Mouse (Mus musculus) liver, embryonic 15.5 days (tissue): ENCODE measurements around the gene Bace2. TPM values are rescaled to one million over a fixed set of nuclear protein-coding genes. Genes with fewer than 3 reads are reported as not detected.

Experiments
- ATAC-seq: fragments of 200-750 bp; cut with Nextera tagmentation; 2 replicates; pipeline ENCODE4 v1.8.0; 2017; ENCODE audit warnings: moderate number of reproducible peaks, mild to moderate bottlenecking, moderate library complexity; ENCODE audit not compliant: insufficient read depth
- H3K27ac ChIP-seq: fragments of 300-500 bp; sonication (generic); replicated peaks from 2 replicates; pipeline ENCODE4 v1.5.1; 2015; ENCODE audit warnings: mild to moderate bottlenecking, inconsistent platforms
- H3K27me3 ChIP-seq: fragments of 300-500 bp; sonication (generic); 2 replicates; pipeline ENCODE4 v1.6.1; 2015; ENCODE audit warnings: mild to moderate bottlenecking, inconsistent platforms
- H3K36me3 ChIP-seq: fragments of 300-500 bp; sonication (generic); replicated peaks from 2 replicates; pipeline ENCODE4 v1.6.1; 2015; ENCODE audit warnings: moderate library complexity, mild to moderate bottlenecking, inconsistent platforms
- H3K4me1 ChIP-seq: fragments of 300-500 bp; sonication (generic); replicated peaks from 2 replicates; pipeline ENCODE4 v1.6.1; 2015; ENCODE audit warnings: inconsistent platforms
- H3K4me2 ChIP-seq: fragments of 300-500 bp; sonication (generic); 2 replicates; pipeline ENCODE4 v1.6.1; 2015; ENCODE audit warnings: moderate library complexity, mild to moderate bottlenecking, inconsistent platforms
- H3K4me3 ChIP-seq: fragments of 300-500 bp; sonication (generic); replicated peaks from 2 replicates; pipeline ENCODE4 v1.5.1; 2015; ENCODE audit warnings: mild to moderate bottlenecking, inconsistent platforms
- H3K9ac ChIP-seq: fragments of 300-500 bp; sonication (generic); 2 replicates; pipeline ENCODE4 v1.6.1; 2015; ENCODE audit warnings: moderate library complexity, mild to moderate bottlenecking, inconsistent platforms
- H3K9me3 ChIP-seq: fragments of 300-500 bp; sonication (generic); replicated peaks from 2 replicates; pipeline ENCODE4 v1.6.1; 2016; ENCODE audit warnings: inconsistent platforms
- WGBS: fragments of 180-500 bp; shearing (Covaris S2); methylation state at CpG from one replicate; pipeline ENCODE4 v1.1.7; 2015; ENCODE audit warnings: mixed read lengths; ENCODE audit not compliant: insufficient replicate concordance; 5-methylcytosine and 5-hydroxymethylcytosine counted together
- polyA plus RNA-seq: library from polyadenylated mRNA; unstranded; fragments of >200 nt; fragmentation: Nextera tagmentation; extraction: Ambion mirVana; gene quantifications from 2 replicates; pipeline ENCODE4 v1.2.1, GENCODE M21; 2015

The Bace2 gene
- polyA plus RNA-seq, 1 experiment from 2014 or later = 4.9 TPM

DNA sequence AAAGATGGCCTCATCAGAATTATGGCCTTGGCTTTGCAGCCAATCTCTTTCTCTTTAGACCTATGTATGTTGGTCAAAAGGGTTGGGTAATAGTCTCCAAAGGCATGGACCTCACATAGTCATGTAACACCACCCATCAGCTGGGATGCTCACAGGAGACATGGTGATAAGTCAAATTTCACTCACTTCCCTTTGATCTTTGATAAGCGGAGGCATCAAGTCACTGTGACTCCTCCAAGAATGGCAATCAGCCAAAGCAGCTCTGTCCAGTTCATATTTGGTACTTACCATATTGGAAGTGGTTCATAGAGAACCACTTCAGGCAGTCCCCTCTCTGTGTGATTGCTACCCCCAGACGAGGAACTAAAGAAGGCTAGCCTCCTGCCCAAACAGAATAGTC lies 118.1 kb downstream of the Bace2 start:
- ATAC-seq = no peak
- H3K4me2 ChIP-seq = no peak overlapping the region
- 56% methylated on average over 2 of the region's 2 CpGs for WGBS
- no peak overlapping the region for H3K27ac ChIP-seq
- H3K36me3 ChIP-seq = no peaks in the 10 kb centered on the region
- H3K4me1 ChIP-seq = no peaks in the 10 kb centered on the region
- H3K4me3 ChIP-seq = no peak overlapping the region
- H3K9me3 ChIP-seq = no peaks in the 10 kb centered on the region
- no peaks in the 10 kb centered on the region for H3K27me3 ChIP-seq
- H3K9ac ChIP-seq = no peak overlapping the region

DNA sequence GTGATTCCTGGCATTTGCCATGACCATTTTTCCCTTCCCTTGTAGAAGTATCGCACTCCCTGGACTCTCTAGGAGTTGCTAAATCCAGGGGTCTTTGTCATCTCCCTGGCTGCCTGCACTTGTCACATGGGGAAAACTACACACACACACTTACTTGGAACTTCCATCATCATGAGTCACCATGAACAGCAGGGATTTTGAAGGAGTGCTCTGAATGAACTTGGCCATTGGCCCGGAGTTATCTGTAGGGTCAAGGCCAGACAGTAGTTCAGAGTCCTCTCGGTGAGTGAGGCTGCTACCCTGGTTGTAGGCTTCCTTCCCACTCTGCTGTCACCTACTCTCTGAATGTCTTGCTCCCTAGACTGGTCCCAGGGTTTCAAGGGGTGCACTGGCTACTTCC lies 119.0 kb downstream of the Bace2 start:
- 72% methylated on average over 3 of the region's 3 CpGs for WGBS
- no peak for ATAC-seq
- Histone ChIP-seq H3K4me3 (no peak overlapping the region), H3K9ac (no peak overlapping the region), H3K4me1 (no peaks in the 10 kb centered on the region), H3K27ac (no peak overlapping the region), H3K9me3 (no peaks in the 10 kb centered on the region), H3K4me2 (no peak overlapping the region), H3K36me3 (no peaks in the 10 kb centered on the region), H3K27me3 (no peaks in the 10 kb centered on the region)

DNA sequence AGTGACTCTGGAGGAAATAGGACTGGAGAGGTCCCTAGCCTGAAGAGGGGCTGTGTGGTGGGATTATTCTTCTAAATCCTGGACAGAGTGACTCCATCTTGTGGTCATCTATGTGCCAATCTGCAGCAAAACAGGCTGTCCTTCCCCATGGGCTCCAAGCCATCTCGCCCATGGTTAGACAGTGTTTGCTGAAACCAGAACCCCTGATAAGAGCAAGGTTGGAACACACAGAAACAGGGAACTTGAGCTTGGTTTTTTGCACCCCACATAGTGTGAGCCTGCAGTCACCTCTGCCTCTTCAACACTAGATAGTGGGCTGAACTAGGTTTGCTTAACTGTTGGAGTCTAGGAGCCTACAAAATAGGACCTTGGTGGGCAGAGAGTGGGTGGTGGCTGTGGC lies 120.0 kb downstream of the Bace2 start:
- 26% methylated on average over 1 of the region's 1 CpGs for WGBS
- no peak overlapping the region for H3K4me3 ChIP-seq
- H3K27me3 ChIP-seq = no peaks in the 10 kb centered on the region
- H3K9me3 ChIP-seq = no peaks in the 10 kb centered on the region
- H3K4me2 ChIP-seq = no peak overlapping the region
- no peaks in the 10 kb centered on the region for H3K4me1 ChIP-seq
- no peaks in the 10 kb centered on the region for H3K36me3 ChIP-seq
- H3K9ac ChIP-seq = no peak overlapping the region
- no peak overlapping the region for H3K27ac ChIP-seq
- ATAC-seq = no peak

DNA sequence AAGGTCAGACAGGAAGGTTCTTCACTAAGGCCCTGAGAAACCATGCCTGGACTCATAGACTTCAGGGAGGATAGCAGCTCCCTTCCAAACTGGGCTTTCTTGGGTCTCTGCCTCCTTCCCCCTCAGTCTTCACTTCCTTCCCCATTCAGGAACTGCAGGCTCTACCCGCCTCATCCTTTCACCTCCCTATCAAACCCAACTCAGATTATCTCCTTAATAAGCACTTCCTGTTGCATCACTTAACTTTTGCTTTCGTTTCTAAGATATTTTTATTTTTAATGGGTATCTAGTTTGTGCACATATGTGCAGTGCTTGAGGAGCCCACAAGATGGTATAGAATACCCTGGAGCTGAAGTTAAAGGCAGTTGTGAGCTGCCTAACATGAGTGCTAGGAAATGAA lies 122.1 kb downstream of the Bace2 start:
- Histone ChIP-seq H3K27me3 (no peaks in the 10 kb centered on the region), H3K9ac (no peak overlapping the region), H3K4me1 (no peaks in the 10 kb centered on the region), H3K36me3 (no peaks in the 10 kb centered on the region), H3K4me3 (no peak overlapping the region), H3K27ac (no peak overlapping the region), H3K9me3 (no peaks in the 10 kb centered on the region), H3K4me2 (no peak overlapping the region)
- 14% methylated on average over 2 of the region's 2 CpGs for WGBS
- ATAC-seq = no peak

DNA sequence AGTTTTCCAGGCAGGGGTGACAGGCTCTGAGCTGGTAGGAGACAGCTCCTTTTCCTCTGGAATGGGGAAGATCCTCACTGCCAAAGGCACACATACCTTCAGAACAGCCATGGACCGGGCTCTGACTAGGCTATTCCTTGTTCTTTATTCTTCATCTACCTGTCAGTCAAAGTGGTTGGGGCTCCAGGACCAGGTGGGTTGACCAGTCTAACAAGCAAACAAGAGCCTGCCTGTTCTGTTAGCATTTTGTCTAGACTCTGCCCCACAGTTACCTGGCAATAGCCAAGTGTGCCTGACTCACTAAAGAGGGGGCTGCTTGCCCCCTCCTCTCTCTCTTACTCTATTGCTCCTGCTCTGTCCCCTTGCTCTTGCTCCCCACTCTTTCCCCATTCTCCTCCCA lies 135.8 kb downstream of the Bace2 start:
- no peaks in the 10 kb centered on the region for H3K9me3 ChIP-seq
- H3K27ac ChIP-seq = no peak overlapping the region
- ATAC-seq = no peak; the same call in 1 of the 2 replicates
- H3K4me2 ChIP-seq = no peak overlapping the region
- H3K4me1 ChIP-seq = no peaks in the 10 kb centered on the region
- H3K36me3 ChIP-seq = no peaks in the 10 kb centered on the region
- H3K27me3 ChIP-seq = no peaks in the 10 kb centered on the region
- no peak overlapping the region for H3K4me3 ChIP-seq
- 48% methylated on average over 1 of the region's 1 CpGs for WGBS
- H3K9ac ChIP-seq = no peak overlapping the region

Other genes with a start within 250 kb of the Bace2 start
- not detected in 2 replicates for gene Dscam, start 186.0 kb upstream of the Bace2 start, polyA plus RNA-seq
- 0.23 and 0.29 TPM in 2 replicates for gene Mx1, start 106.2 kb downstream of the Bace2 start, polyA plus RNA-seq
- not detected in 2 replicates for gene Fam3b, start 158.1 kb downstream of the Bace2 start, polyA plus RNA-seq